Mouse (Mus musculus) adrenal gland, adult 2 months (tissue): ENCODE measurements at regions not wholly inside any gene's neighbourhood (a gene's known extent, or its start where the extent isn't known, plus 50 kb on each side); places are given as distances from the start of the nearest gene placed in this dataset.
"Not testable (repeated sequence)": the region's sequence is repeated elsewhere in the genome, so short reads cannot be mapped to it uniquely, and the experiment has no call there.

Source experiments
- DNase-seq: peaks from one replicate; pipeline ENCODE4 v3.0.0; 2021

GRCm38 (mm10) chr4:105844675-105845466, 55.2 kb downstream of the Gm12728 start:
- DNase-seq, result no peak

DNA sequence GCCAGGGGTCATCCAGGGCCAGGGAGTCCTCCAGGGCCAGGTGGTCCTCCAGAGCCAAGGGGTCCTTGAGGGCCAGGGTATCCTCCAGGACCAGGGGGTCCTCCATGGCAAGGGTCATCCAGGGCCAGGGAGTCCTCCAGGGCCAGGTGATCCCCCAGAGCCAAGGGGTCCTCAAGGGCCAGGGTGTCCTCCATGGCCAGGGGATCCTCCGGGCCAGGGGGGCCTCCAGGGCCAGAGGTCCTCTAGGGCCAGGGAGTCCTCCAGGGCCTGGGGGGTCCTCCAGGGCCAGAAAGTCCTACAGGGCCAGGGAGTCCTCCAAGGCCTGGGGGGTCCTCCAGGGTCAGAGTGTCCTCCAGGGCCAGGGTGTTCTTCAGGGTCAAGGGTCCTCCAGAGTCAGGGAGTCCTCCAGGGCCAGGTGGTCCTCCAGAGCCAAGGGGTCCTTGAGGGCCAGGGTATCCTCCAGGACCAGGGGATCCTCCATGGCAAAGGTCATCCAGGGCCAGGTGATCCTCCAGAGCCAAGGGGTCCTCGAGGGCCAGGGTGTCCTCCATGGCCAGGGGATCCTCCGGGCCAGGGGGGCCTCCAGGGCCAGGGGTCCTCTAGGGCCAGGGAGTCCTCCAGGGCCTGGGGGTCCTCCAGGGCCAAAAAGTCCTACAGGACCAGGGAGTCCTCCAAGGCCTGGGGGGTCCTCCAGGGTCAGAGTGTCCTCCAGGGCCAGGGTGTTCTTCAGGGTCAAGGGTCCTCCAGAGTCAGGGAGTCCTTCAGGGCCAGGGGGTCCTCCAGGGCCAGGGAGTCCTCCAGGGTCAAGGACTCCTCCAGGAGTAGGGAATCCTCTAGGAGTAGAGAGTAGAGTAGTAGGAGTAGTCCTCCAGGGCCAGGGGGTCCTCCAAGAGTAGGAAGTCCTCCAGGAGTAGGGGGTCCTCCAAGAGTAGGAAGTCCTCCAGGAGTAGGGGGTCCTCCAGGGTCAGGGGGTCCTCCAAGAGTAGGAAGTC, 56.6 kb downstream of the Gm12728 start:
- DNase-seq, result not testable (repeated sequence)

GRCm38 (mm10) chr4:105853086-105853485, 63.4 kb downstream of the Gm12728 start:
- DNase-seq, result no peak

GRCm38 (mm10) chr4:105859052-105859864, 69.6 kb downstream of the Gm12728 start:
- DNase-seq, result no peak

DNA sequence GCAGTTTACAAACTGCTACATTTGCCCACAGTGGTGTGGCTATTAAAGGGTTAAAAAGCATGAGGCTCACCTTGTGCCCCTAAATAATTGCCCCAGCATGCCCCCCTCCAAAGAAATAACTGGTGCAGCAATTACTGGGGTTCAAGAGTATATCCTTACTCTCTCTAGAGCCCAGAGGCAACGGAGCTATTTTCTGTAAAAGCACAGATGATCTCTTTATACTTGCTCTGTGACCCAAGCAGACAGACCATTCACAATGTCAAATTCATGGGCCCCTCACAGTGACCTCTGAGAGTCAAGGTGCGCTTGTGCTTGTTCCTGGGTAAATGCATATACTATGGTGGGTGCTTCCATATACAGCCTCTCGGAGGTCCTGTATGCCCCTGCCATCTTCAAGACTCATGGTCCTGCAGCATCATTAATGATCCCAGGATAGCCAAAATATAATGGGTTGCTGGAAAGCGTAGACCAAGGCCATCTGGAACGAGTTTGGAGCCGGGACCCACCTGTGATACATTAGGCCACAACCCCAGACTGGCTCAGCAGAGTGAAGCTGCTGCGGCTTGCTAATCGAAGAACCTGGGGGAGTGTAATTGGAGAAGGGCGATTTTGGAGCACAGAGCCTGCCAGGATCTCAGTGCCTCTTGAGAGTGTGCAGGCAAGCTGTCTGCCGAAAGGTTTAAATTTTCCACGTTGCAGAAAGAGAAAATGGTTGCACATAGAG, 71.4 kb downstream of the Gm12728 start:
- no peak for DNase-seq

DNA sequence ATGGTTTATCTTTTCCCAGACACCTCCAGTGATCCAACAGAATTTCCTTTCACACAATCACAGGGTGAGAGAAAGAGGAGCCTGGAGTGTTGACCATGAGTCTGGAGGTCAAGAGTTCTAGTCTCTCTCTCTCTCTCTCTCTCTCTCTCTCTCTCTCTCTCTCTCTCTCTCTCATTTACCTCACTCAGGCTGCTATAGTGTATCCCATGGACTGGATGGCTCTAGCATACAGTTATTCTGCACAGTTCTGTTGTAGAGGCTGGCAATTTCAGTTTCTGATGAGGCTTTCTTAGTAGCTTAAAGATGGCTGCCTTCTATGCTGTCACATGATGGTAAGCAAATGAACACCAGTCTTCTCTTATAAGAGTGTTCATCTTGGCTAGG, 72.0 kb downstream of the Gm12728 start:
- no peak for DNase-seq

DNA sequence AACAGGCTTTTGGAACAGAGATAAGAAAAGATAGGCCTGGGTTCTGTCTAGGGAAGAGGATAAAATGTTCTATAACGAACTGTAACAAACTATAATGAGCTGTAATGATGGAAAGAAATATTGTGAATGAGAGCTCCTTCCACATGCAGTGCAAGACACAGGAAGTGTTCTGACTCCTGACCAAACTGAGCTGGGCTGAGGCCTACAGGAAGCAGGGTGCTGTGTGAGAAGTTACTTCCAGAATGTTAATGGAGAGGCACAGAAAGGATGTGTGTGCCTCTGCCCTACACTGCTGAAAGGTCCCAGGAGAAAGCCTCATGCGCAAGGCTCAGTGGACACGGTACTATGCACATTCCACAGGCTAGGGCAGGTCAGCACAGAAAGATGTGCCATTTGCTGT, 80.8 kb downstream of the Gm12728 start:
- DNase-seq, result no peak

DNA sequence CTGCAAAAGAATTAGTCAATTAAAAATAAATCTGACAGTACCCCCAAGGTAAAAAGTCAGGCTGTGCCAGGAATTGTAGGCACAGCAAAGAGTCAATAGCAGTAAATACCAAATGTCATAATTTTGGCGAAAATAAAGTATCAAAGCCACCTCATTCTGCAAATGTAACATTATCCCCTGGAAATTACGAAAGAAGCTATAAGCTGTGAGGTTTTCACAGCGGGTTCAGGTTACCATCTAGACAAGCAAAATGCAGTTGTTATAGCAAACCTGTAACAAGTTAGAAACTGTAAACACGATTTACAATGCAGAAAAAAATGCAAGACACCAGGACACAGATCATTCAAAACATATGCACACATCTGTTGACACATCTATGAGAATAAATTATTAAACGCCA, 87.6 kb downstream of the Gm12728 start:
- no peak for DNase-seq

DNA sequence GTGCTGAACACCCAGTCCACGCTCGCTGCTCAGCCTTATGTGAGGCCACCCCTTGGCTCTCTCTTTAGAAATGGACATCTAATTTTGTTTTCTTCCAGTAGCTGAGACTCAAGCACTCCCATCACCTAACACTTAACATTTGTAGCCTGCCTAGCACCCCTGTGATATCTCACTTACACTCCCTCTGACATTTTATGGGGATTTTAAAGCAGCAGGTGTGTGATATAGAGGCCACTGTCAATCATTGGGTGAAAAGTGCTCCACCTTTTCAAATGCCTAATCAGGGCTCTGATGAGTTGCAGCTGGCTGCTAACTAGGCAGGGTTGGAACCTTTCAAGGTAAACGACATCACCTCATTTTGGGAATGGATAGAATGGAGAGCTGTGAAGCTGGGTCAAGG, 90.2 kb downstream of the Gm12728 start:
- DNase-seq, result no peak

GRCm38 (mm10) chr4:105884791-105885190, 95.1 kb downstream of the Gm12728 start:
- no peak for DNase-seq

DNA sequence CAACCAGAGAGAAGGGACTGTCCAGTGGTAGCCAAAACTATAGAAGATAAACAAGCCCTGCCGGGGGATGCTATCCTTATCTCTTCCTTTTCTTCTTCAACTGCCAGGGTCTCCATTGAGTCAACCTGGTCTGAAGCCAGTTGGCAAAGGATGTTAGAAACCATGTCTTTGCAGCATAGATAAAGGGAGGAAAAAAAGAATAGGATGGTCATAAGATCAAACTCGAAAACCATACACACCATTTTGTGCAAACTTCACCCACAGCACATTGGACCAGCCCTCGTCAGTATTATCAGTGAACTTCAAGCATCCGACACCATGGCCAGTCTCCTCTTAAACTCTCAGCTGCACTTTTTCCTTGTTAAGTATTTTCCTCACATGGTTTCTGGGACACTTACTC, 101.8 kb downstream of the Gm12728 start:
- DNase-seq, result no peak

GRCm38 (mm10) chr4:105892065-105892464, 102.4 kb downstream of the Gm12728 start:
- DNase-seq, result no peak

DNA sequence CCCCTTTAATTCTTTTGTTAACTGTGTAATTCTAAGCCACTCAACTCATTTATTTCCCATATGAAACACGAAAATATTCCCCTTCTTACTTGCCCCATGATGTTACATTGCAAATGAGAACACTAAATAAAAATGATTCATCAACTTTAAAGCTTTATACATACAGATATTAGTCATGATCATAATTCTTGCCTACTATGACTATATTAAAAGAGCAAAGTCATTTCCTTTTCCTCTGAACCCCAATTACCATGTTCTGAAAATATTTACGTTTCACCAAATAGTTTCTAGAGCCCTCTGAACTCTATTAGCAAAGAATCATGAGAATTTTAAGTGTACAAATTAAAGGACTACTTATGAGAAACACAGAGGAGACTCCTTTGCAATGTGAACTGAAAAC, 105.4 kb downstream of the Gm12728 start:
- no peak for DNase-seq

GRCm38 (mm10) chr4:105898054-105898847, 108.6 kb downstream of the Gm12728 start:
- DNase-seq, result peak; percentile 54

- DNase-seq, result no peak
These were observed 115.2 kb downstream of the Gm12728 start for GRCm38 (mm10) chr4:105904896-105905295.

- DNase-seq, result no peak
These were observed 116.7 kb downstream of the Gm12728 start for GRCm38 (mm10) chr4:105906411-105906810.

DNA sequence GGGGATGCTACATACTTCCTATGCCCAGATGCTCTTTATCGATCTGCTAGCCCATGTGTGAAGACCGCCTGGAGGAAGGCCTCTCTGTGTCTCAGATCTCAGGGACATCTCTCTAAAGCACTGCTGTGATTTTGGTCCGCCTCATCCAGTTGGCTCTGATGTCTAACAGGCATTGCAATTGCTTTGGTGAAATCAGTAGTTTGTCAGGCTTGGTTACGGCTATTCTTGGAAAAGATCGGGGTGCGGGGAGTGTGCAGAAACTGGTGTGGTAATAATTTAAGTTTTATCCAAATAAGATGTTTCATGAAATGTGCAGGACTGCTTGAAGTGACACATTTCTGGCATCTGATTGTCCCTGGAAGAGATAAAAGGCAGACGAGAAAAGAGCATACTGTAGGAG, 117.9 kb downstream of the Gm12728 start:
- peak; percentile 41 for DNase-seq

DNA sequence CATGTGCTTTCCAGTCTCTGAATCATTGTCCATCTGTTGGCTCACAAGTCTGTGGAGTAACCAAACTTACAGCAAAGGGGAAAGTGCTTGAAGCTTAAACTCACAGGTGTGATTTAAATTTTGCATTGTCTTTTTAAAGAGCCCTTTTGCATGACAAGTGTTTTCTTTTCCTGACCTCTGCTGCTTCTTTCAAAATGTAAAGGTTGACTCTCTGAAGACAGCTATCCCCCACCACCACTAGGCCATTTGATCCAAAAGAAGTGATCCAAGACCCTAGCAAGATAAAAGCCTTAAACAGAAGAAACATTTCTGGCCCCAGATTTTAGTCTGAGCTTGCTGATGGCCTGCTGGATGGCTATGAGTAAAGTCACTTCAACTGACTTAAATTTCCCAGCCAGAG, 118.6 kb downstream of the Gm12728 start:
- DNase-seq, result no peak

DNA sequence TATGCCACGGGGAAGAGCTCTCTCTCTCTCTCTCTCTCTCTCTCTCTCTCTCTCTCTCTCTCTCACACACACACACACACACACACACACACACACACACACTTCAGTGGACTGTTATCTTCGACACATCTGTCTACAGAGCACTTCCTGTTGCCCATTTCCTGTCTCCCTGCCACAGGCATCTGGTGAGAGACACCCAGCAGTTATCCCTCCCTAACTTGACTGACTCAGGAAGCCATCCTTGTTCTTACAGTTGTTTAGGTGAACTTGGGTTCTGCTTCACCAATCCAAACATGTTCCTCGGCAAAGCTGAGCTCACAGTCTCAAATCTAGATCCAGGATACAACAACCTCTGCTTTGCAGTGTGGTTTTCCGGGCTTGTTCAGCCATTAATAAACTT, 119.6 kb downstream of the Gm12728 start:
- DNase-seq, result no peak

DNA sequence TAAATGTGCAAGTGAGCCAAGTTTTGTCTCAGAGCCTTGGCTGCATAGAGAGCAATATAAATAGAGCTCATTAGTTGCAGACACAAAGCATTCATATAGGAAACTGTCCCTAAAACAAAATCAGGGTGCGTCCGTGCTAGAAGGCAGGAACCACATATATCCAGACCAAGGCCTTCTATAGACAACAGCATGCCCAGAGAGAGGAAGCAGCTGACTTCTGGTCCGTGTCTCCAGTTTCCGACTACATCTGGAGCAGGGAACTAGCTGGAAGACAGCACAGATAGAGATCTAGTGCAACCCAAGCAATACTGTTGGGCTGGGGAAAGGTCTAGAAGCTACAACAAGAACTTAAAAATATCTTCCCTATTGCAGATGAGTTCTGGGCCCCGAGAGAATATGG, 121.0 kb downstream of the Gm12728 start:
- DNase-seq, result no peak

GRCm38 (mm10) chr4:105911678-105912077, 122.0 kb downstream of the Gm12728 start:
- no peak for DNase-seq
